Mouse (Mus musculus): Measurements from ENCODE around the gene Ncoa5.

Gene Ncoa5

GRCm38 (mm10) chr2:164991111-164991510 lies 43.6 kb downstream of the Ncoa5 start:
- no peak for DNase-seq

- no peak for DNase-seq
Measured at GRCm38 (mm10) chr2:164988777-164989176, 45.9 kb downstream of the Ncoa5 start.

- DNase-seq, result no peak
Measured at GRCm38 (mm10) chr2:164986371-164987027, 48.2 kb downstream of the Ncoa5 start.

- no peak for DNase-seq
Measured at GRCm38 (mm10) chr2:164985962-164986361, 48.7 kb downstream of the Ncoa5 start.

GRCm38 (mm10) chr2:164979749-164980148 lies 54.9 kb downstream of the Ncoa5 start:
- no peak for DNase-seq

GRCm38 (mm10) chr2:164975611-164976010 lies 59.1 kb downstream of the Ncoa5 start:
- DNase-seq, result no peak

GRCm38 (mm10) chr2:164972646-164973045 lies 62.0 kb downstream of the Ncoa5 start:
- no peak for DNase-seq

GRCm38 (mm10) chr2:164970631-164971196 lies 64.0 kb downstream of the Ncoa5 start:
- peak; percentile 60 for DNase-seq

- peak; percentile 52 for DNase-seq
Measured at GRCm38 (mm10) chr2:164969348-164969781, 65.3 kb downstream of the Ncoa5 start.

- peak; percentile 70 for DNase-seq
Measured at GRCm38 (mm10) chr2:164968451-164968851, 66.2 kb downstream of the Ncoa5 start.

- peak; percentile 76 for DNase-seq
Measured at GRCm38 (mm10) chr2:164967761-164968440, 66.8 kb downstream of the Ncoa5 start.

GRCm38 (mm10) chr2:164967193-164967592 lies 67.5 kb downstream of the Ncoa5 start:
- no peak for DNase-seq

GRCm38 (mm10) chr2:164966381-164966780 lies 68.3 kb downstream of the Ncoa5 start:
- no peak for DNase-seq

GRCm38 (mm10) chr2:164964981-164965380 lies 69.7 kb downstream of the Ncoa5 start:
- no peak for DNase-seq

- DNase-seq, result peak; percentile 75
Measured at GRCm38 (mm10) chr2:164964242-164964894, 70.3 kb downstream of the Ncoa5 start.

- DNase-seq, result no peak
Measured at GRCm38 (mm10) chr2:164962183-164962580, 72.5 kb downstream of the Ncoa5 start.

GRCm38 (mm10) chr2:164961506-164962182 lies 73.0 kb downstream of the Ncoa5 start:
- peak; percentile 92 for DNase-seq

- DNase-seq, result peak; percentile 74
Measured at GRCm38 (mm10) chr2:164960716-164961441, 73.8 kb downstream of the Ncoa5 start, which contains the start of gene Slc12a5. TSS of gene Slc12a5 (plus strand) at chr2:164960802.

GRCm38 (mm10) chr2:164957548-164958315 lies 76.9 kb downstream of the Ncoa5 start:
- no peak for DNase-seq

GRCm38 (mm10) chr2:164956195-164956594 lies 78.5 kb downstream of the Ncoa5 start:
- no peak for DNase-seq

GRCm38 (mm10) chr2:164955725-164956124 lies 78.9 kb downstream of the Ncoa5 start:
- no peak for DNase-seq

Data from right cerebral cortex, postnatal 4 days (tissue).